Mouse (Mus musculus) erythroblast, embryonic 14.5 days (primary cell): ENCODE measurements around the gene Grap. TPM values are rescaled to one million over a fixed set of nuclear protein-coding genes. Genes with fewer than 3 reads are reported as not detected.

Experiments
- H3K27me3 ChIP-seq: 2 replicates; pipeline ENCODE4 v1.6.1; 2012; ENCODE audit warnings: inconsistent platforms; ENCODE audit not compliant: control insufficient read depth
- H3K36me3 ChIP-seq: 2 replicates; pipeline ENCODE4 v1.6.1; 2012; ENCODE audit warnings: mild to moderate bottlenecking, inconsistent platforms; ENCODE audit not compliant: control insufficient read depth
- H3K4me1 ChIP-seq: 2 replicates; pipeline ENCODE4 v1.6.1; 2012; ENCODE audit warnings: inconsistent platforms; ENCODE audit not compliant: control insufficient read depth
- H3K4me3 ChIP-seq: replicated peaks from 2 replicates; pipeline ENCODE3; 2012; ENCODE audit warnings: moderate library complexity, mild to moderate bottlenecking, inconsistent platforms
- H3K9me3 ChIP-seq: 2 replicates; pipeline ENCODE4 v1.6.1; 2012; ENCODE audit warnings: low read length, inconsistent platforms, mixed read lengths; ENCODE audit not compliant: control insufficient read depth
- GATA1 ChIP-seq: IDR thresholded peaks from 2 replicates; pipeline ENCODE4 v1.6.1; 2012; ENCODE audit warnings: low read length, inconsistent platforms, mixed read lengths
- TAL1 ChIP-seq: IDR thresholded peaks from 3 replicates; pipeline ENCODE4 v1.6.1; 2012; ENCODE audit warnings: low read length, inconsistent platforms, mixed read lengths
- polyA plus RNA-seq: library from polyadenylated mRNA; stranded (reverse); fragments of >175 nt; gene quantifications from 2 replicates; pipeline ENCODE4 v1.2.3, GENCODE M21; 2012

Grap gene
- polyA plus RNA-seq, 1 experiment = 0.06 TPM

DNA sequence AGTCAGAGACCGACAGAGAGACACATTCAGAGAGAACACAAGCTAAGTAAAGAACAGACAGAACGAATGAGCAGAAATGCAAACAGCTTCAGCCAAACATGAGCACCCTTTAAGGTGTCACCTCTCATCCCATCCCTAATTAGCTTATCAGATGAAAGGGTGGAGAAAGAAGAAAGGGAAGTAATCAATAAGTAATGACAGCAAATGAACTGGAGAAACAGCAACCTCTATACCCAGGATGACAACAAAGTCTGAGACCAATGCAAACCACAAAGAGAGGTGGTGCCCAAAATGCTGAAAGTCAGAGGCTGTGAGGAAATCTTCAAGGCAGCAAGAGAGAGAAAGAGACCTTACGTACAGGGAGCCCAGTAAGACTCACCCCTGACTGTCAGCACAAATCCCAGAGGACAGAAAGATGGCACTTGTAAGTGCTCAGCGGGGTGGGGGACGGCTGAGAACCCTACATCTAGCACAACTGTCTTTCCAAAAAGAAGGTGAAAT lies 7.7 kb upstream of the Grap start:
- no peaks in the 10 kb centered on the region; the same call in 1 of the 2 replicates for H3K27me3 ChIP-seq
- H3K36me3 ChIP-seq = no peaks in the 10 kb centered on the region
- no peaks in the 10 kb centered on the region for H3K4me1 ChIP-seq
- no peak overlapping the region for H3K4me3 ChIP-seq
- TF ChIP-seq TAL1 = no peak
- no peak for TF ChIP-seq GATA1
- H3K9me3 ChIP-seq = no peaks in the 10 kb centered on the region

DNA sequence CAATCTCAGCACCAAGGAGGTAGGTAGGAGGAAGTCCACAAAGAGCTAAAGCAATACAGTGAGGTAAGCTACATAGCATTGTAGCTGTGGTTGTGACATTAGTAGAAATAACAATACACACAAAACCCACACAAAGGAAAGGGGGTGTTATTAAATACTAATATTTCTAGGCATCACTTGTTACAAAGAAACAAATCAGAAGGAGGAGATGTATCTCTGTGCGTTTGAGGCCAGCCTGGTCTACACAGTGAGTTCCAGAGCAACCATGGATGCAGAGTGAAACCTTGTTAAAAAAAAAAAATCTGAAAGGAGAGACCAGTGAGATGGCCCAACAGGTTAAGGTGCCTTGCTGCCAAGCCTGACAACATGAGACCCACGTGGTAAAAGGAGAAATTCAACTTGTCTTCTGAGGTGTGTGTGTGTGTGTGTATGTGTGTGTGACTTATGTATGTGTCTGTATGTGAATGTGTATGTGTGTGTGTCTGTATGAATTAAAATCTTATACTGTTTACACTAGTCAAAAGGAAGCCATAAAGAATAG lies 6.5 kb upstream of the Grap start:
- Histone ChIP-seq H3K4me3 (no peak overlapping the region), H3K4me1 (no peaks in the 10 kb centered on the region), H3K9me3 (no peaks in the 10 kb centered on the region), H3K36me3 (no peaks in the 10 kb centered on the region), H3K27me3 (no peaks in the 10 kb centered on the region; the same call in 1 of the 2 replicates)
- no peak for TF ChIP-seq TAL1
- no peak for TF ChIP-seq GATA1

DNA sequence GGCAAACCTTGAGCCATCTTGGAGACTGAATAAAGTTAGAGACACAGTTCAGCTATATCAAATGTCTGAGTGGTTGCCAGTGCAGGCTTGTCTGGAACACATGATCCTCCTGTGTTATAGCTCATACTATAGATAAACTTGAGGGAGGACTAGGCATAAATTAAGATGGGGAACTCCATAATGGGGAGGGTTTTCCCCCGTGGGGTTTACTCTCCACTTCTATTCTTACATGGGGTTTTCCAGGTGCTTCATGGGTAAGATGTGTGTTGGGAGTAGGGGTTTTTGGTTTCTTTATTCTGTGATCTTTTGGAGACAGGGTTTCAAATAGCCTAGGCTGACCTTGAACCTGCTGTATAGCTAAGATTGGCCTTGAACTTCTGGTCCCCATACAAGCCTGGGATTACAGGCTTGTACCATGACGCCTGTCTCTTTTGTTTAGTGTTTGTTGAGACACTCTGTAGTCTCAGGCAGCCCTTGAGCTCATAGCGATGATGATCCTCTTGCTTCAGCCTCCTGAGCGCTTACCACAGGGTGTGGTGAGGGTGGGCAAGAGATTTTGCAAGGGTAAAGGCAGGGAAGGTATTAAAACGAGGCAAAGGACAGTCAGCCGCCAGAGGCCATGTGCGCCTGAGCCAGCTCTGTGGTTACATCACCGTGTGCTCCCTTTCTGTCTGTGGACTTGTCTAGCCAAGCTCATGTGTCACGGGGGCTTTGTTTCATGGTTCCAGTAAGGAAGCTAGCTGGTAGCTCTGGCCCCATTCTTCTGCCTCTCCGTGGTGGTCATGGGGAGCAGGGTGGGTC lies 5.8 kb upstream of the Grap start:
- Histone ChIP-seq H3K4me1 (no peaks in the 10 kb centered on the region), H3K4me3 (no peak overlapping the region), H3K9me3 (no peaks in the 10 kb centered on the region), H3K36me3 (no peaks in the 10 kb centered on the region), H3K27me3 (no peaks in the 10 kb centered on the region; the same call in 1 of the 2 replicates)
- no peak for TF ChIP-seq GATA1
- no peak for TF ChIP-seq TAL1

GRCm38 (mm10) chr11:61647956-61648748 lies 4.9 kb upstream of the Grap start:
- H3K27me3 ChIP-seq = no peaks in the 10 kb centered on the region; the same call in 1 of the 2 replicates
- H3K4me1 ChIP-seq = no peaks in the 10 kb centered on the region
- no peaks in the 10 kb centered on the region for H3K9me3 ChIP-seq
- H3K4me3 ChIP-seq = no peak overlapping the region
- TF ChIP-seq GATA1 (no peak), TAL1 (no peak)
- no peaks in the 10 kb centered on the region for H3K36me3 ChIP-seq

DNA sequence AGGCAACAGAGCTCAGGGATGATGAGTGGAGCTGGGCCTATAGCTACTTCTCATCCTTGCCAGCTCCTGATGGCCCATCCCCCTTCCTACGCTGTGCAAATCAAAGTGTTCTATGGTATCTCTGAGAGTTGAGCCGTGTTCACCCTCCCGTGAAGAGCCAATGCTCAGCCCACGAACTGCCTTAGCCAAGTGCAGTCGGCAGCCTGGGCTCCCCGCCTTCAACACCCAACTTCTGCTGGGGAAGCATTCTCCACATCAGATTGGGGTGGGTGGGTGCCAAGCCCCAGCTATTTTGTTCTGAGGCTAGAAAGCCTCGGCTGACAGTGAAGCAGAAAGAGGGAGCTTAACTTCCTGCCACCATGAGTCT lies 4.3 kb upstream of the Grap start:
- H3K4me1 ChIP-seq = no peaks in the 10 kb centered on the region
- no peaks in the 10 kb centered on the region for H3K9me3 ChIP-seq
- H3K36me3 ChIP-seq = no peaks in the 10 kb centered on the region
- TF ChIP-seq TAL1 = no peak
- TF ChIP-seq GATA1 = no peak
- no peaks in the 10 kb centered on the region; the same call in 1 of the 2 replicates for H3K27me3 ChIP-seq
- no peak overlapping the region for H3K4me3 ChIP-seq

GRCm38 (mm10) chr11:61649163-61649580 lies 3.9 kb upstream of the Grap start:
- no peak for TF ChIP-seq TAL1
- no peak for TF ChIP-seq GATA1

DNA sequence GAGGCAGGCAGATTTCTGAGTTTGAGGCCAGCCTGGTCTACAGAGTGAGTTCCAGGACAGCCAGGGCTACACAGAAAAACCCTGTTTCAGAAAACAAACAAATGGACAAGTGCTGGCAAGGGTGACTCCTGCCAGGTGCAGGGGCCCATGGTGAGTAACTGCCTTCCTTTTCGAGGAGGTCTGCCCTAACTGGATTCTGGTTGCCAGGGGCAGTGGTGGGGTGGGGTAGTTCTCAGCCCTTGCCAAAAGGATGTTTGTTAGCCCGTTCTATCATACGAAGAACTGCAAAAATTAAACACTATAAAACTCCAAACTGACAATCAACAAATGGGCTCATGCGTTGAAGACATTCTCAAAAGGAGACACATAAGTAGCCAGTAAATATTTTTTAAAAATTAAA lies 3.4 kb upstream of the Grap start:
- TF ChIP-seq GATA1 = no peak
- TF ChIP-seq TAL1 = no peak
- no peaks in the 10 kb centered on the region for H3K9me3 ChIP-seq
- H3K27me3 ChIP-seq = no peaks in the 10 kb centered on the region; the same call in 1 of the 2 replicates
- no peaks in the 10 kb centered on the region for H3K36me3 ChIP-seq
- H3K4me3 ChIP-seq = no peak overlapping the region
- H3K4me1 ChIP-seq = no peaks in the 10 kb centered on the region

More at GRCm38 (mm10) chr11:61649163-61649580, 3.9 kb upstream of the Grap start:
- H3K27me3 ChIP-seq = no peaks in the 10 kb centered on the region; the same call in 1 of the 2 replicates
- H3K4me1 ChIP-seq = no peaks in the 10 kb centered on the region
- H3K36me3 ChIP-seq = no peaks in the 10 kb centered on the region
- no peak overlapping the region for H3K4me3 ChIP-seq
- no peaks in the 10 kb centered on the region for H3K9me3 ChIP-seq

- H3K4me1 ChIP-seq = no peaks in the 10 kb centered on the region
Measured at GRCm38 (mm10) chr11:61650470-61651265, 2.4 kb upstream of the Grap start.

More at GRCm38 (mm10) chr11:61650470-61651265, 2.4 kb upstream of the Grap start:
- TF ChIP-seq TAL1 = no peak
- TF ChIP-seq GATA1 = no peak
- Histone ChIP-seq H3K36me3 (no peaks in the 10 kb centered on the region), H3K4me3 (no peak overlapping the region), H3K27me3 (no peaks in the 10 kb centered on the region; the same call in 1 of the 2 replicates), H3K9me3 (no peaks in the 10 kb centered on the region)
